27 mouse cellular contexts compared by ENCODE assay signal in genomic region chr10:34012581-34012980, GRCm38 (mm10). TPM values are rescaled to one million over a fixed set of nuclear protein-coding genes. Genes with fewer than 3 reads are reported as not detected.
A peak's percentile ranks its signal among the peaks of the same experiment; 100 is the strongest.
DNase-seq lines count a peak whose midpoint lies in the region; ATAC-seq and TF ChIP-seq lines count a peak whose summit lies in the region.
"Had no signal": no experiment of that assay in that cellular context is flagged by ENCODE, and none has a peak within 500 bp of the region (broad histone marks: within the 10 kb centered on the region; RNA-seq: fewer than 3 reads in every experiment).

No protein-coding gene starts in this region.

- TF ChIP-seq EP300 in CH12.LX (IDR thresholded peaks at IDR 0.05; ENCODE audit: low read length) (no peak), MEL (IDR thresholded peaks at IDR 0.05; ENCODE audit: low read depth in 1 of 2, low read length in 2 of 2) (no peak)

- no peak for TF ChIP-seq POLR2A in CH12.LX (IDR thresholded peaks at IDR 0.05; ENCODE audit: low read depth, low read length)
- TF ChIP-seq POLR2A in MEL (IDR thresholded peaks at IDR 0.05; ENCODE audit: control insufficient read depth in 1 of 2, insufficient read depth in 1 of 2, low read depth in 1 of 2, low read length in 2 of 2, poor library complexity in 1 of 2): no peak

- peaks cover 34% of the 10 kb centered on the region for H3K79me2 ChIP-seq in CH12.LX (replicated peaks; ENCODE audit: control insufficient read depth, extremely low read depth, insufficient read depth, poor library complexity, severe bottlenecking)
- H3K79me2 ChIP-seq in MEL (ENCODE audit: control insufficient read depth, insufficient read depth, low read length, poor library complexity): peaks cover 17% of the 10 kb centered on the region; the same call in 1 of the 2 replicates

- H3K27me3 ChIP-seq in CH12.LX (replicated peaks) (no peaks in the 10 kb centered on the region), MEL (ENCODE audit: control insufficient read depth in 1 of 2, insufficient read depth in 2 of 2, low read length in 2 of 2) (no peaks in the 10 kb centered on the region)
- no peaks in the 10 kb centered on the region for H3K27me3 ChIP-seq in forebrain, embryonic 12.5 days
- H3K27me3 ChIP-seq: Patski had no signal

- H3K4me3 ChIP-seq in CH12.LX (replicated peaks in 1 of 3; ENCODE audit: low read depth in 2 of 3, low read length in 2 of 3, poor library complexity in 1 of 3): no peak overlapping the region
- H3K4me3 ChIP-seq in ES-E14 (ENCODE audit: insufficient read depth in 1 of 2, low read depth in 1 of 2, low read length in 2 of 2, poor library complexity in 1 of 2, severe bottlenecking in 1 of 2): no peak overlapping the region
- no peak overlapping the region for H3K4me3 ChIP-seq in MEL (ENCODE audit: control insufficient read depth in 1 of 2, insufficient read depth in 1 of 2, low read depth in 2 of 2, low read length in 2 of 2)
- no peak overlapping the region for H3K4me3 ChIP-seq in forebrain, embryonic 12.5 days (replicated peaks)

- H3K4me1 ChIP-seq in CH12.LX (ENCODE audit: control insufficient read depth in 1 of 2, insufficient read depth in 2 of 2): peaks cover 2 to 33% of the 10 kb centered on the region in 2 experiments; a peak in 3 of 4 replicates
- H3K4me1 ChIP-seq in ES-E14 (ENCODE audit: control insufficient read depth in 2 of 2, insufficient read depth in 2 of 2, low read length in 2 of 2, poor library complexity in 1 of 2): peaks cover 0 to 2% of the 10 kb centered on the region in 2 experiments; a peak in 1 of 4 replicates
- peaks cover 0 to 6% of the 10 kb centered on the region in 2 experiments; a peak in 2 of 4 replicates for H3K4me1 ChIP-seq in MEL (ENCODE audit: control insufficient read depth in 1 of 2, insufficient read depth in 2 of 2, low read length in 2 of 2)
- H3K4me1 ChIP-seq in forebrain, embryonic 12.5 days: peaks cover 2% of the 10 kb centered on the region

- H3K9me3 ChIP-seq in CH12.LX (replicated peaks; ENCODE audit: low read length): no peaks in the 10 kb centered on the region
- no peaks in the 10 kb centered on the region for H3K9me3 ChIP-seq in ES-E14 (ENCODE audit: control insufficient read depth, insufficient read depth, low read depth, low read length)
- no peaks in the 10 kb centered on the region for H3K9me3 ChIP-seq in MEL (replicated peaks; ENCODE audit: insufficient read depth, low read length)
- no peaks in the 10 kb centered on the region for H3K9me3 ChIP-seq in forebrain, embryonic 12.5 days
- H3K9me3 ChIP-seq: G1E had no signal

- 97% methylated on average over 4 of the region's 4 CpGs for WGBS in forebrain, embryonic 12.5 days

- TF ChIP-seq CTCF in CH12.LX (conservative IDR thresholded peaks at IDR 0.05 in 1 of 2, IDR thresholded peaks at IDR 0.05 in 1 of 2; ENCODE audit: low read depth in 2 of 2, low read length in 2 of 2) (no peak), MEL (IDR thresholded peaks at IDR 0.05 in 2 of 3, conservative IDR thresholded peaks at IDR 0.05 in 1 of 3; ENCODE audit: control insufficient read depth in 1 of 3, insufficient read depth in 1 of 3, low read depth in 2 of 3, low read length in 3 of 3, poor library complexity in 1 of 3, severe bottlenecking in 1 of 3) (no peak)

- H3K36me3 ChIP-seq in CH12.LX (replicated peaks in 1 of 2; ENCODE audit: control insufficient read depth in 1 of 2, insufficient read depth in 1 of 2, low read length in 1 of 2): peaks cover 15 to 51% of the 10 kb centered on the region in 2 experiments
- peaks cover 6% of the 10 kb centered on the region; the same call in 1 of the 2 replicates for H3K36me3 ChIP-seq in ES-E14 (ENCODE audit: control insufficient read depth, insufficient read depth, low read length, poor library complexity, severe bottlenecking)
- H3K36me3 ChIP-seq in MEL (ENCODE audit: control insufficient read depth in 1 of 2, insufficient read depth in 2 of 2, low read length in 2 of 2): peaks cover 4 to 8% of the 10 kb centered on the region in 2 experiments; a peak in 3 of 4 replicates
- peaks cover 16% of the 10 kb centered on the region for H3K36me3 ChIP-seq in forebrain, embryonic 12.5 days (replicated peaks)

- no peak overlapping the region for H3K4me2 ChIP-seq in CH12.LX (ENCODE audit: insufficient read depth, low read depth, poor library complexity, severe bottlenecking)
- H3K4me2 ChIP-seq in forebrain, embryonic 12.5 days: no peak overlapping the region

- H3K9ac ChIP-seq in CH12.LX (ENCODE audit: insufficient read depth, low read depth) (no peak overlapping the region), ES-E14 (ENCODE audit: insufficient read depth, low read depth, low read length, poor library complexity, severe bottlenecking) (no peak overlapping the region), MEL (ENCODE audit: control insufficient read depth, low read depth, low read length, poor library complexity, severe bottlenecking) (no peak overlapping the region)
- H3K9ac ChIP-seq in forebrain, embryonic 12.5 days: no peak overlapping the region

- H3K27ac ChIP-seq in CH12.LX (ENCODE audit: insufficient read depth, low read depth): no peak overlapping the region
- H3K27ac ChIP-seq in ES-E14 (ENCODE audit: insufficient read depth, low read depth, low read length, poor library complexity, severe bottlenecking): no peak overlapping the region
- no peak overlapping the region for H3K27ac ChIP-seq in MEL (ENCODE audit: control insufficient read depth, low read depth, low read length)
- no peak overlapping the region for H3K27ac ChIP-seq in forebrain, embryonic 12.5 days

- TF ChIP-seq RAD21 in CH12.LX (IDR thresholded peaks at IDR 0.05; ENCODE audit: low read depth, low read length): no peak
- TF ChIP-seq RAD21 in MEL (IDR thresholded peaks at IDR 0.05; ENCODE audit: low read depth, low read length): no peak

- in situ Hi-C loops in CH12.LX (cut with MboI; ENCODE audit: low pct_ligation_motif_present, low pct_unique_long_range_greater_than_20kb, low sequenced_read_pairs): no loop called here
- in situ Hi-C loops in ES-E14 (cut with MboI; ENCODE audit: low sequenced_read_pairs in 2 of 2, unreplicated experiment in 2 of 2): no loop called here

- dilution Hi-C loops in CH12.LX (cut with MboI; ENCODE audit: extremely low pct_ligation_motif_present, extremely low pct_unique_long_range_greater_than_20kb, low sequenced_read_pairs): no loop called here

- DNase-seq in CH12.LX (ENCODE audit: extremely low read depth) (no peak), ES-E14 (ENCODE audit: low read depth, low spot score) (no peak), MEL (ENCODE audit: low read depth, low spot score) (no peak)
- no peak for DNase-seq in cerebellum, adult 11 months
- no peak for DNase-seq in right cerebral cortex, postnatal 36 days (ENCODE audit: low spot score in 2 of 2)
- DNase-seq: B cell, adult 2 months; cerebellum, adult 11-12 months; cerebellum, adult 18-20 months; cerebellum, adult 2 months; cerebellum, adult 8-10 months; cerebellum, adult 9-10 months; cerebellum, adult 9-11 months had no signal

- ATAC-seq in forebrain, embryonic 12.5 days (ENCODE audit: low FRiP score): no peak
- ATAC-seq: activated CD4-positive, CD25-positive, alpha-beta regulatory T cell, adult 4 months; CD4-positive, CD25-positive, alpha-beta regulatory T cell, adult 4 months; Patski had no signal

TF ChIP-seq in CH12.LX, 34 proteins besides CTCF, POLR2A, EP300 and RAD21:
- TF ChIP-seq TCF12 (IDR thresholded peaks at IDR 0.05; ENCODE audit: low read depth, low read length) (no peak), MAFK (IDR thresholded peaks at IDR 0.05; ENCODE audit: insufficient replicate concordance, low read length) (peak; percentile 72; the same call in 1 of the 2 replicates)

TF ChIP-seq in ES-E14, 5 proteins besides CTCF, POLR2A, EP300 and RAD21:
- TF ChIP-seq ZC3H11A (IDR thresholded peaks at IDR 0.05; ENCODE audit: borderline replicate concordance, low read depth, low read length) (no peak), MAFK (IDR thresholded peaks at IDR 0.05; ENCODE audit: insufficient read depth, low read depth, low read length) (peak; percentile 81)

TF ChIP-seq in MEL, 35 proteins besides CTCF, POLR2A, EP300 and RAD21:
- TF ChIP-seq MAFK (IDR thresholded peaks at IDR 0.05; ENCODE audit: borderline replicate concordance, low read depth, low read length) (peak; percentile 33; the same call in 1 of the 2 replicates), MYB (IDR thresholded peaks at IDR 0.05; ENCODE audit: low read depth, low read length) (no peak)

RNA-seq across cellular contexts. Expression of gene Rwdd1, which starts 6.8 kb away (rescaled TPM):
- total RNA-seq in CH12.LX (2012; rRNA removed) (186 and 204 TPM in 2 replicates), CH12.LX (2014; rRNA removed) (293 and 321 TPM in 2 replicates), ES-E14 (2012; rRNA removed) (106 and 149 TPM in 2 replicates), MEL (2012; rRNA removed) (137 and 157 TPM in 2 replicates)
- polyA plus RNA-seq in CH12.LX (2012; ENCODE audit: insufficient read length, low read depth) (235 and 269 TPM in 2 replicates), MEL (2012; ENCODE audit: insufficient read depth in 1 of 2, insufficient read length in 2 of 2, low read depth in 1 of 2, low replicate concordance in 2 of 2, missing spikeins in 1 of 2) (100 to 1,000 TPM in 1 of 2 experiments, not detected in 1; 114 TPM)
- polyA plus RNA-seq in forebrain, embryonic 12.5 days (2016; fragmentation: Nextera tagmentation; extraction: Ambion mirVana): 154 and 155 TPM in 2 replicates

RNA-seq across cellular contexts. Expression of gene Trappc3l, which starts 24.8 kb away (rescaled TPM):
- total RNA-seq in CH12.LX (2012; rRNA removed) (not detected in 2 replicates), CH12.LX (2014; rRNA removed) (not detected in 2 replicates), ES-E14 (2012; rRNA removed) (not detected in 2 replicates), MEL (2012; rRNA removed) (not detected in 2 replicates)
- polyA plus RNA-seq in CH12.LX (2012; ENCODE audit: insufficient read length, low read depth) (not detected in 2 replicates), MEL (2012; ENCODE audit: insufficient read depth in 1 of 2, insufficient read length in 2 of 2, low read depth in 1 of 2, low replicate concordance in 2 of 2, missing spikeins in 1 of 2) (not detected)
- polyA plus RNA-seq in forebrain, embryonic 12.5 days (2016; fragmentation: Nextera tagmentation; extraction: Ambion mirVana): not detected in 2 replicates
- total RNA-seq: adrenal gland, adult 18-20 months; adrenal gland, adult 2 months; adrenal gland, adult 8-10 months; adrenal gland, postnatal 10 days; adrenal gland, postnatal 14 days; adrenal gland, postnatal 25 days; adrenal gland, postnatal 36 days; adrenal gland, postnatal 4 days; G1E had no signal
- polyA plus RNA-seq: activated CD4-positive, CD25-positive, alpha-beta regulatory T cell, adult 4 months; adrenal gland, adult 2 months; C2C12; CD4-positive, CD25-positive, alpha-beta regulatory T cell, adult 4 months; cerebellum, adult 2 months; G1E; Patski had no signal

RNA-seq across cellular contexts. Expression of gene Calhm4, which starts 31.5 kb away (rescaled TPM):
- total RNA-seq in CH12.LX (2012; rRNA removed) (0.04 TPM in 1 of 2 replicates, not detected in the other), CH12.LX (2014; rRNA removed) (not detected in 2 replicates), ES-E14 (2012; rRNA removed) (0.04 TPM in 1 of 2 replicates, not detected in the other), MEL (2012; rRNA removed) (not detected in 2 replicates)
- polyA plus RNA-seq in CH12.LX (2012; ENCODE audit: insufficient read length, low read depth) (not detected in 2 replicates), MEL (2012; ENCODE audit: insufficient read depth in 1 of 2, insufficient read length in 2 of 2, low read depth in 1 of 2, low replicate concordance in 2 of 2, missing spikeins in 1 of 2) (not detected)
- not detected in 2 replicates for polyA plus RNA-seq in forebrain, embryonic 12.5 days (2016; fragmentation: Nextera tagmentation; extraction: Ambion mirVana)
- total RNA-seq: adrenal gland, adult 18-20 months; adrenal gland, adult 2 months; adrenal gland, adult 8-10 months; adrenal gland, postnatal 10 days; adrenal gland, postnatal 14 days; adrenal gland, postnatal 25 days; adrenal gland, postnatal 36 days; adrenal gland, postnatal 4 days had no signal
- polyA plus RNA-seq: activated CD4-positive, CD25-positive, alpha-beta regulatory T cell, adult 4 months; adrenal gland, adult 2 months; brain, embryonic 14.5 days; C2C12; CD4-positive, CD25-positive, alpha-beta regulatory T cell, adult 4 months; cerebellum, adult 2 months; G1E had no signal

Comparison
In these comparisons a context has a peak if more than half of its experiments do, and no peak if none do; other contexts are left out.
1. Of the 35 proteins assayed by ChIP-seq in both MEL and CH12.LX: peak only in MEL: none; only in CH12.LX: none; in both: MAFK; in neither: 34.